Mouse (Mus musculus): ENCODE measurements at regions not wholly inside any gene's neighbourhood (a gene's known extent, or its start where the extent isn't known, plus 50 kb on each side); places are given as distances from the start of the nearest gene placed in this dataset.

GRCm38 (mm10) chr9:101555011-101555673 lies 303.5 kb upstream of the Ppp2r3a start:
- DNase-seq (ENCODE audit: low spot score in 2 of 2) = no peak

DNA sequence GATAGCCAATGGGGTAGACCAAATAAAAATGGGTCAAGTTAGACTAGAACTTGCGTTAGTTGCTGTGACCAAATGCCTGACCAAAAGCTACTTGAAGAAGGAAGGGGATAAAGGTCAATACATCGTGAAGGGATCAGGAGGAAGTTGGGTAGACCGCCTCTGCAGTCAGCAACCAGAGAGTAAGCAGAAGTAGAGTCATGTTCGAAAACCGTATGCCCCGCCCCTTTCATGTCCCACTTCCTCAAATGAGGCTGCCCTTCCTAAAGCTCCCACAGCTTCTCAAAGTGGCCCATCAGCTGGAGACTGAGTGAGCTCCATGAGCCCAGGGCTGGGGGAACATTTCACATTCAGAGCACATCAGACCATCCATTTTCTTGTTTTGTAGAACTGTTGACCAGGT lies 301.2 kb upstream of the Ppp2r3a start:
- no peak for DNase-seq (ENCODE audit: low spot score in 2 of 2)

DNA sequence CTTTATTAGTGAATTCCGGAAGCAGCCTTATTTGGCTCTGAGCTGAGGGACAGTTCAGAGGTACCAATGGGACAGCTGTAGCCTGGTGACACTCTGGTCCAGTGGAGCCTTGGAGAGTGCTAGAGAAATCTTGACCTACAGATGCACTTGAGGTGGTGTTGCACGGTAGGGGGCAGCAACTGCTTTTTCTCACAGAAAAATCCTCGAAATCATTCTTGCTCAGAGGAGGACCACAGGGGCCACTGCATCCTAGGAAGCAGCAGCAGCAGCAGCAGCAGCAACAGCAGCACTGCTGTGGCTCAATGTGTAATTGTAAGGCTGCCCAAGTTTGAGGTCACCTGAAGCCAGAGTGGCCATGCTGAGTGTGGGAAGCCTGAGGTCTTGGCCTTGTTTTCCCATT lies 299.7 kb upstream of the Ppp2r3a start:
- DNase-seq (ENCODE audit: low spot score in 2 of 2) = no peak

GRCm38 (mm10) chr9:101546213-101546832 lies 294.7 kb upstream of the Ppp2r3a start:
- no peak for DNase-seq (ENCODE audit: low spot score in 2 of 2)

GRCm38 (mm10) chr9:101518137-101518536 lies 266.5 kb upstream of the Ppp2r3a start:
- DNase-seq (ENCODE audit: low spot score in 2 of 2) = no peak

DNA sequence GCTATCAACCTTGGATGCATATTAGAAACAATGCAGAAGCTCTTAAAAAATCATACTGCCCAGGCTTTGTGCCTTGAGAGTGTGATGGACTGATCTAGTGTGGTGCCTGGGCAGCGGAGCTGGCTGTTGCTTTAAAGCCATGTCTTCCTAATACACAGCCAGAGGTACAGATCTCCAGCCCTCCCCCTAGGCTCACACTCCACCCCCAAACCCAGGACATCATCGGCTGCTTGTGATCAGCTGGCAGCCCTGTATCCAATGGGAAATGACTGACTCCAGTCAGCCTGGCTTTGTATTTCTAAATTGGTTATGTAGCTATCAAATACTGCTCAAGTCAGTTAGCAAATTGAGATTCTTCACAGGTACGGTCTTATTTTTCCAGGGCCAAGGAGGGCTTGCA lies 259.2 kb upstream of the Ppp2r3a start:
- no peak for DNase-seq (ENCODE audit: low spot score in 2 of 2)

DNA sequence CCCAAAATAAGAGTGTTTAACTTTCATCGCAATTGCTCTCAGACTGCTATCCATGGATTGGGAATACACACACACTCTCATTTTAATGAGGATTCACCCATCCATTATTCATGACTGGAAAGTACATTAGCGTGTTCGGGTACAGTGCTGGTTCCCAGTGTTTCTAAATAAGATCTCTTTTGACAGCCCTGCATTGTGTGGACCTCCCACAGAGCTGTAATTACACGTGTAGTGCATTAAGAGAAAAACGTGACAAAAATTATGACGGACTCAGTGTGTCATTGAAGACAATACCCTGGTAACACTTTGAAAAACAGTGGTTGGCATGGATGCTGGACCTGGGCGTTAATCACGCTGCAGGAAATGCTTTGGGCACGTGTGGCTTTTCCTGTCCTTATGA lies 257.6 kb upstream of the Ppp2r3a start:
- no peak for DNase-seq (ENCODE audit: low spot score in 2 of 2)

DNA sequence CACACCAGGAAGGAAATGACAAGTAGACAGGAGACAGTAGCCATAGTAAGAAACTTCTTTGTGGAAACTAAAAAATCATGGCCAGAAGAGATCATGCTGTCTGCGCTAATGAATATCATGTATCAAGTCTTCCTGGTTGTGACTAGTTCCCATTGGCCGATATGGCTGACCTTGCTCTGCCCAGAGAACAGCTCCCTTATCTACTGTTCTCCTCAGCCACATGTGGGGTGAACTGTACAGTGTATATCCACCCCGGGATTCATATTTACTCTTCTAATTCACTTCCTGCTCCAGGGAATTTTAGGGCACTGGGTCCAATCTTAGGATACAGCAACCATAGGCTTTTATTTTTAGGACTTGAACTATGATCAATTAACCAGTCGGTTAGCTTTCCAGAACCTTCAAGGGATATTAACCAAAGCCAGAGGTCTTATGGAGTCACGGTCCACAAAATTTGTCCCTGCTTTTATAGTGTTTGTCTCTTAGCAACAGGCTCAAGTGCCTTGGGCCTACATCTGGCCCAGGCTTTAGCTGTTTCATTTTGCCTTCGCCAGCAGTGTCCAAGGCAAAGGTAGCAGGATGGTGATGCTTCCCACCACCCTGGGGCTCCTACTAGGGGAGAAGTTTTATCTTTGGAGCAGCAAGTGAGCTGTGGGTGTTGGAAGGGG lies 255.6 kb upstream of the Ppp2r3a start:
- no peak for DNase-seq (ENCODE audit: low spot score in 2 of 2)

GRCm38 (mm10) chr9:101501706-101502465 lies 250.3 kb upstream of the Ppp2r3a start:
- no peak for DNase-seq (ENCODE audit: low spot score in 2 of 2)

- no peak for DNase-seq (ENCODE audit: low spot score in 2 of 2)
Observed at GRCm38 (mm10) chr9:101501036-101501435, 249.4 kb upstream of the Ppp2r3a start.

DNA sequence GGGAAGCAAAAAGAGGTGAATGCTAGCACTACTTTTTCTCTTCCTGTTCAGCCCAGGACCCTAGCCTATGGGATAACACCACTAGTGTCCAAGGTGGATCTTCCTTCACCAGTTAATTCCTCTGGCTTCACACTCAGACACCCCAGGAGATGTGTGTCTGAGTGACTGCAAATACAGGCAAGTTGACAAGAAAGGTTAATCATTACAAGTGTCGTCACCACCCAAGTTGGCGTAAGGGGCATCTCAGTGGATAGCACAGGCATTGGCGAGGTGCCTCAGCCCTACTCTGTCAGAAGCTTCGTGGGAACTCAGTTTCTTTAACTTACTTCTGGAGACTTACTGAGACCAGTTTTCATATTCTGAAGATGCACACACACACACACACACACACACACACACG lies 247.1 kb upstream of the Ppp2r3a start:
- DNase-seq (ENCODE audit: low spot score in 2 of 2) = no peak

DNA sequence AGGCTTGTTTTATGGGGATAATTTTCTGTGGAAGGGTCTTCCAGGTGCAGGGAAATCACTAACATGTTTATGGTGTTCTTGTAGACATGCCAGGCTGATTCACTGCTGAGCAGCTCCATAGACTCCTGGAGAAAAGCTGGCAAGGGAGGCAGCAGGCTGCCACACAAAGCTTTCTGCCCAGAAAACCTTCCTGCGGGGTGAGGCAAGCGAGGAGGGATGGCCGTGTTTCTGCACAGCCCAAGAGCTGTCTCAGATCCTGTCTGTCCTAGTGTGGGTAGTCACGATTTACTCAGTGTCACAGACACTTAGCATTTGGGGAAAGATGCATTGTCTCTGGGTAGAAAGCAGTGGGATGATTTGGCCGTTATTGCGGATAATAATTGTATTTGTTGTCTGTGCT lies 244.2 kb upstream of the Ppp2r3a start:
- no peak for DNase-seq (ENCODE audit: low spot score in 2 of 2)

DNA sequence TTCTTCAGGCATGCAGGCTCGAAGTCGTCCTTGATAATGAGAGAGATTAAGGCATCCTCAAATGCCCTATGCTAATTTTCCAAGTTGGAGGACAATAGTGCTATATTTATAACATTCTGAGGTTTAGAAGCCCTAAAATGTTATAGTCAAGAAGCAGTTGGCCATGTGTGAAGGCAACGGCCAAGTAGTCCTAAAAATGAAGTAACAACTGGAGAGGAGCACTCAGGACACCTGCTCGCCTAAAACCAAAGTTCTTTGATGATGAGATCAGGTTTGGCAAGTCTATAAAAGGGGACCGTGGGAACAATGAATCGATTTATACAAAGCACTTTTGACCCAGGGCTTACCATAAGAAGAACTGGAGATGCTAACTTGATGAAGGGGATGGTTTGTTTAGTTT lies 237.4 kb upstream of the Ppp2r3a start:
- DNase-seq (ENCODE audit: low spot score in 2 of 2) = no peak

DNA sequence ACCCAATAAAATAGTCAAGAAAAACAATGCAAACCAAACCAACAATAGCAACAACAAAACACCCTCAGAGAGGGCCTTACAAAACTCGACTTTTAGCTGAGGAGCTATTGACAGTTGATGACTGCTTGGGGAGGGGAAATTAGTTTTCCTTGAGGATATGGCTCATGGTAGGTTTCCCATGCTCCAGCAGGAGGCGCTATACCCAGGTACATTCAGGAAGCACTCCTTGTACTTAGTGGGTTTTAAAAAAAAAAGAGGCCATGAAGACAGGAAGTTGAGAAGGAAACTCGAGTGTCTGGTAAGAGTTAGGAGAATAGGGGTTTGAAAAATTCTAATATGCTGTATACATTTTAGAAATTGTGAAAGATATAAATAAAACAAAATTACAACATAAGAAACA lies 224.6 kb upstream of the Ppp2r3a start:
- DNase-seq (ENCODE audit: low spot score in 2 of 2) = no peak

DNA sequence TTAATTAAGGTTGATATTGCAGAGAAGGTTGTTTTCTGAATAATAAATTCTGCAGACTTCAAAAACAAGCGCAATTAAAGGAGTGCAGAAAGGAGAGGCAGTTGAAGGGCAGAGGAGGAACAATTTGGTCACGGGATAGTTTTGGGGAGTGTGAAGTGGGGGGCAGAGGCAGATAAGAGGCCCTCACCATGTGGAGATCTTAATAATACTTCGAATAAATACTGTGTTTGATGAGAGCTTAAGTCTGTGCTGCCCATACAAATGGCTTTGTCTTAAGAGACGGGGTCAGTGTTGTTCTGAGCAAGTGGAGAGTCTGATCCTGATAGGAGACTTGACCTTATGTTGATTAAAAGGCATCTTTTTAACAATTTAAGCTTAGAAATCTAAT lies 221.5 kb upstream of the Ppp2r3a start:
- DNase-seq (ENCODE audit: low spot score in 2 of 2) = no peak

DNA sequence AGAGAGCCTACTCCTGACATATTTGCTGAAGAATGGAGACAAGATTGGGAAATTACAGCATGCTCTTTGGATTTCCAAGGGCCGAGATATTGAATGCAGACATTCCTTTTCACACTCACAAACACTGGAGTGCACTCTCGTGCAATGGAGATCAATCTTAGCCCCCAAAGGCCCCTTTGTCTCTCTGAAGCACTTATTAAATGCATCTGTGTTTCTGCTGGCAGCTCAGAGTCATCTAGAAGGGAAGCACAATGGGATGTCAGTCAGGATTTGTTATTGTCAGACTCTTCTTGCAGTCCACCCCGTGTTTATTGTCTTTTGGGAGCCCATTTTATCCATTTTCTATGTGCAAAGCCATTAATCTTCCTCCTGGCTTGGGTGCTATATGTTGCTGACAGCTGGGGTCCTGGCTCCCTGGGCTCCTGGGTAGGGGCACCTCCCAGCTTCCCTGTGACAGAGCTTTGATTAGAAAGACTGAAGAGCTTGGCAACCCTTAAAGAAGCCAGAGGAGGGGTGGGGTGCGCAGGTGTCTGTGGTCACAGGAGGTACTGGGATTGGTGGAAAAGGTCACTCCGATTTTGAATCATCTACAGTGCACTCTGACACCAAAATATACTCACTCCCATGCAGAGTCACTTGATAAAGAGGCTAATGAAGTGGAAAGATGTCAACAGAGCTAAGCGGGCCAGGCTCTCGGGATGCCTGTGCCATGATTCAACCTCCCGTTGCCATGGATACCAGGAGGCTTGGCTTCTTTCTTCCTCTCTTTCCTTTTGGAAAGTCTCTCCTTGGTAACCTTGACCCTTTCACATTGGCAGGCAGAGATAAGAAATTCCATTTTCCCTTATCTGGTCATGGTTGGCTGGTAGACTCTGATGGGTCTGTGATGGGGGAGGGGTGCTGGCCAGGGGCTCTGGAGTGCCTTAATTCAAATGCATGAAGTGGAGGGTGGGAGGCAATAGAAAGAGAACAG lies 220.8 kb upstream of the Ppp2r3a start:
- DNase-seq (ENCODE audit: low spot score in 2 of 2) = no peak

DNA sequence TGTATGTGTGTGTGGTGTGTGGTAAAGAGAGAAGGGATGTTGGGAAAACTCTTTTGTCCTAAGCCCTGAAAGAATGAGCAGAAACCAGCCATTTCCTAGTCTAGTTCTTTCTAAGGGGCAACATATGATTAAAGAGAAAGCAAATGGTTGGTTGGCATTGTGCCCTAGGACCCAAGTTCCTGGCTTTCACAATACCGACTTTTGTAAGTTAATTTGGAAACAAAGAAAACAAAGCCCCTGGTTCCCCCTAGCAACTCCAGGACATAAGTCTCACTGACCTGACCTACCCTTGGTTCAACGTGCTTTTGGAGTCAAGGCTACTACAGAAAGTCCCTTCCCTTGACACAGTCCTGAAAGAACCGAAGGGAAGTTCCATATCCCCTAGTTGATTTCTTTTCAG lies 220.1 kb upstream of the Ppp2r3a start:
- no peak for DNase-seq (ENCODE audit: low spot score in 2 of 2)

GRCm38 (mm10) chr9:101469756-101470155 lies 218.2 kb upstream of the Ppp2r3a start:
- DNase-seq (ENCODE audit: low spot score in 2 of 2) = no peak

DNA sequence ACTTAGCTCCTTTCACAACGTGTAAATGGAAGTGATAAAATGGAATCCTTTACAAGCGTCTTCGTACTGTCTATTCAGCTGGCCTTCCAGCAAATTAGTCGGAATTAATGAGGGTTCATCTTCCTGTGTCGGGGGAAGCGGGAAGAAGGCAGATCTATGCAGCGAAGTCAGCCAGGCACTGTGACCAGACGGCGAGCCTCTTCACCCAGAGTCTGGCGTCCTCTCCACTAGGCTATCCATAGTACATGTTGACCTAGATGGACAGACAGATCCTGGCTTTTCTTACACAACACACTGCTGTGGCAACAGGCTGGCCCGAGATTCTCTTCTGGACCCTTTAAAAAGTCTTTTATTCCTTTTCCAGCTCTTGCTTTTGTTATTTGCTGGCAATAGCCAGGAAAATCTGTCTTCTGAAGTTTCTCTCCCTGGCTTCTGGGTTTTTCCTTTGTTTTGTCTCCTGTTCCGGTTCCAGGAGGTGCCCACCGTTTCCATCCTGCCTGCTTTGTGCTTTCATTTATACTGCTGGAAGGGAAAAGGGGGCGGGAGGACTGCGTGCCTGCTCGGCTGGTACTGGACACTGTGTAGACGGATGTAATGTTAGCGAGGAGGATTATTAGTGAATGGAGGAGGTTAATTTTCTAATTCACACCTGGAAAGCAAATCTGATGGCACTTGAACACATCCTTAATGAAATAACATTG lies 213.3 kb upstream of the Ppp2r3a start:
- no peak for DNase-seq (ENCODE audit: low spot score in 2 of 2)

DNA sequence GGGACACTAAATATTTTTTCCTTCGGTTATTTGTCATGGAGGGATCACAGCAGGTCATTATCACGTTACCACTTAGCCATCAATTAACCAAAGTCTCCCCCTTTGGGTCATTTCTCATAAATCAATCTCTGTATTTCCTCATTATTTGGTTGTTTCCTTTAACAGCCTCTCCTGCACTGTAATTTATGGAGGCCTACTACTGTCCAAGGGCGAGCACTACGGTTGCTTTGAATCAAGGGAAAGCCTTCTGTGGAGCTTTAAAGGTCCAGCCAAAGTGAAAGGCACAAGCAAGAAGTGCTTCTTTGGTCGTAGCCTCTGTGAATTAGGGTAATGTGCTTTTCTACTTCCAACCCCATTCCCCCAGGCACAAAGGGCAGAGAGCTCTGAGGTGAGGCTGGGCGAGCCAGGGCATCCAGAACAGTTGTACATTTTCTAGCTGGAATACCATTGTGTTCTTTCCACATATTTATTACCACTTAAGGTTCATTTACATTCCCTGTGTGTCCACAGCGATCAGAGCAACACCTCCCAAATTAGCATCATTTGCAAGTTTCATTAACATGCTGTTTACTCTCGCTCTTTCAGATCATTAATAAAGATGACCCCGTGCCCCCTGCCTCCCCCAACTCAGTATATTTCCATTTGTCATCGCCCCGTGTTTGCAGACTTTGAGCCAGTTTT lies 207.5 kb upstream of the Ppp2r3a start:
- no peak for DNase-seq (ENCODE audit: low spot score in 2 of 2)
